Mouse (Mus musculus) layer of hippocampus, postnatal 25 days (tissue): ENCODE measurements around the gene Arhgap9. TPM values are rescaled to one million over a fixed set of nuclear protein-coding genes. Genes with fewer than 3 reads are reported as not detected.

ENCODE experiments used
- total RNA-seq, 2 experiments: library from RNA; stranded (reverse); gene quantifications; 2 replicates each; pipeline ENCODE4 v1.2.3; 2021

Arhgap9 gene
- total RNA-seq, 2 experiments from 2014 or later, result 0.89 to 1.1 TPM

Other genes with a start within 250 kb of the Arhgap9 start
- 100 to 1,000 TPM; 754 to 837 TPM for gene Agap2, start 246.7 kb upstream of the Arhgap9 start, total RNA-seq
- gene Os9, start 200.8 kb upstream of the Arhgap9 start, total RNA-seq, result 100 to 1,000 TPM; 105 to 107 TPM
- gene B4galnt1, start 156.7 kb upstream of the Arhgap9 start, total RNA-seq, result 100 to 1,000 TPM; 113 to 114 TPM
- gene Slc26a10, start 141.3 kb upstream of the Arhgap9 start, total RNA-seq, result 10 to 100 TPM; 10.5 to 25.1 TPM
- gene Arhgef25, start 131.9 kb upstream of the Arhgap9 start, total RNA-seq, result 100 to 1,000 TPM; 295 to 338 TPM
- 100 to 1,000 TPM; 210 to 243 TPM for gene Dtx3, start 126.2 kb upstream of the Arhgap9 start, total RNA-seq
- 10 to 100 TPM; 92.7 to 98.9 TPM for gene Pip4k2c, start 110.4 kb upstream of the Arhgap9 start, total RNA-seq
- 100 to 1,000 TPM; 712 to 736 TPM for gene Kif5a, start 58.6 kb upstream of the Arhgap9 start, total RNA-seq
- 100 to 1,000 TPM; 271 to 276 TPM for gene Dctn2, start 55.6 kb upstream of the Arhgap9 start, total RNA-seq
- 10 to 100 TPM; 31.8 to 53.9 TPM for gene Mbd6, start 32.9 kb upstream of the Arhgap9 start, total RNA-seq
- gene Mars, start 10.2 kb upstream of the Arhgap9 start, total RNA-seq, result 10 to 100 TPM; 57.1 to 59.4 TPM
- gene Gli1, start 20.0 kb downstream of the Arhgap9 start, total RNA-seq, result 1 to 10 TPM; 2.1 to 3.3 TPM
- gene Inhbe, start 32.4 kb downstream of the Arhgap9 start, total RNA-seq, result not detected
- not detected for gene Inhbc, start 48.5 kb downstream of the Arhgap9 start, total RNA-seq
- gene R3hdm2, start 58.4 kb downstream of the Arhgap9 start, total RNA-seq, result 100 to 1,000 TPM; 153 to 200 TPM
- gene Stac3, start 179.7 kb downstream of the Arhgap9 start, total RNA-seq, result 1 to 10 TPM; 2.4 to 4.6 TPM
- 1 to 10 TPM; 4.1 to 6.7 TPM for gene Ndufa4l2, start 193.0 kb downstream of the Arhgap9 start, total RNA-seq
- 10 to 100 TPM; 29.5 to 31.8 TPM for gene Shmt2, start 200.5 kb downstream of the Arhgap9 start, total RNA-seq
- gene Nxph4, start 212.6 kb downstream of the Arhgap9 start, total RNA-seq, result 1 to 10 TPM; 1.9 to 2.1 TPM